Mouse (Mus musculus): Measurements from ENCODE around the gene Sh3bgrl. TPM values are rescaled to one million over a fixed set of nuclear protein-coding genes. Genes with fewer than 3 reads are reported as not detected.
"Not testable (repeated sequence)": the region's sequence is repeated elsewhere in the genome, so short reads cannot be mapped to it uniquely, and the experiment has no call there.

Sh3bgrl gene
- polyA plus RNA-seq (2014; fragmentation: Nextera tagmentation; extraction: Ambion mirVana) = 88.5 and 102 TPM in 2 replicates

- peak; percentile 98 for ATAC-seq (ENCODE audit: low read depth)
- no peaks in the 10 kb centered on the region for H3K4me1 ChIP-seq (ENCODE audit: control insufficient read depth, insufficient read depth, low read length)
These were observed at the start of gene Sh3bgrl for GRCm38 (mm10) chrX:109095245-109096242. Gene Sh3bgrl, plus strand, starts transcription at chrX:109095365.

DNA sequence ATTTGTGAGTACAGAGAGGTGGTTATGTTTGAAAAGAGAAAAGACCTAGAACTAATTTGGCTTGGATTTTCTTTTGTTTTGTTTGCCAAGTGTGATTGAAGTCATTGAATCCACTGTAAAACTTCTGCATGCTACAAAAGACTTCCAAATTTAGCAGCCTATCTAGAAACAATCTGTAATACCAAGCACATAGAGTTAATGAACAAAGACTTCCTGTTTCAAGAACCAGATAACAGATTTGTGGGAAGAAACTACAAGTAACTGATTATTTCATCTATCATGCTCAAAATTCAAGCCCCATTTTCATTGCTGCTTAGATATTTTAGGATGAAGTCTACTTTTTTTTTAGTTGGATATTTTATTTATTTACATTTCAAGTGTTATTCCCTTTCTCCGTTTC, 47.4 kb upstream of the Sh3bgrl start:
- Histone ChIP-seq H3K4me2 (ENCODE audit: low read depth, low read length) (no peak overlapping the region), H3K9me3 (ENCODE audit: control insufficient read depth, low read length) (no peaks in the 10 kb centered on the region), H3K4me1 (ENCODE audit: control insufficient read depth, insufficient read depth, low read length) (no peaks in the 10 kb centered on the region), H3K27me3 (replicated peaks; ENCODE audit: control insufficient read depth, insufficient read depth, low read length) (no peaks in the 10 kb centered on the region), H3K9ac (ENCODE audit: low read depth, low read length) (no peak overlapping the region), H3K27ac (replicated peaks; ENCODE audit: low read depth, low read length) (no peak overlapping the region), H3K4me3 (ENCODE audit: low read depth, low read length) (no peak overlapping the region), H3K36me3 (ENCODE audit: control insufficient read depth, insufficient read depth, low read length) (no peaks in the 10 kb centered on the region)
- no peak for DNase-seq (ENCODE audit: low spot score)
- whole genome bisulfite sequencing = 58% methylated on average over 1 of the region's 1 CpGs
- ATAC-seq (ENCODE audit: low read depth) = no peak

More at GRCm38 (mm10) chrX:109095245-109096242, at the start of gene Sh3bgrl:
- DNase-seq (ENCODE audit: low spot score) = peak; percentile 95
- 18% methylated on average over 26 of the region's 26 CpGs for WGBS
- H3K27me3 ChIP-seq (replicated peaks; ENCODE audit: control insufficient read depth, insufficient read depth, low read length) = no peaks in the 10 kb centered on the region
- no peaks in the 10 kb centered on the region for H3K36me3 ChIP-seq (ENCODE audit: control insufficient read depth, insufficient read depth, low read length)
- H3K4me3 ChIP-seq (ENCODE audit: low read depth, low read length) = peak within 1 kb of the TSS; percentile 52
- no peaks in the 10 kb centered on the region for H3K9me3 ChIP-seq (ENCODE audit: control insufficient read depth, low read length)
- H3K4me2 ChIP-seq (ENCODE audit: low read depth, low read length) = peak within 1 kb of the TSS; percentile 57
- peak within 1 kb of the TSS; percentile 66 for H3K9ac ChIP-seq (ENCODE audit: low read depth, low read length)
- H3K27ac ChIP-seq (replicated peaks; ENCODE audit: low read depth, low read length) = peak within 1 kb of the TSS; percentile 90

DNA sequence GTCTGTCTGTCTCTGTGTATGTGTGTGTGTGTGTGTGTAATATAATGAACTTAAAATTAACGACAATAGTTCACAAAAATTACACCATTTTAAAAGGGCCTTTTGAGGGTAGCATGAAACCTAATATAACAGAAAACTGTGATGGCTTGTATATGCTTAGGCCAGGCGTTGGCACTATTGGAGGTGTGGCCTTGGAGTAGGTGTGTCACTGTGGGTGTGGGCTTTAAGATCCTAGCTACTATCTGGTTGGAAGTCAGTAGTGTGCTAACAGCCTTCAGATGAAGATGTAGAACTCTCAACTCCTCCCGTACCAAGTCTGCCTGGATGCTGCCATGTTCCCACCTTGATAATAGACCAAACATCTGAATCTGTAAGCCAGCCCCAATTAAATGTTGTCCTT, 23.4 kb upstream of the Sh3bgrl start:
- H3K27ac ChIP-seq (replicated peaks; ENCODE audit: low read depth, low read length) = no peak overlapping the region
- 78% methylated on average over 3 of the region's 3 CpGs for WGBS
- no peak for DNase-seq (ENCODE audit: low spot score)

GRCm38 (mm10) chrX:109075716-109076115, 19.4 kb upstream of the Sh3bgrl start:
- H3K4me1 ChIP-seq (ENCODE audit: control insufficient read depth, insufficient read depth, low read length) = no peaks in the 10 kb centered on the region
- H3K27ac ChIP-seq (replicated peaks; ENCODE audit: low read depth, low read length) = no peak overlapping the region
- no peaks in the 10 kb centered on the region for H3K27me3 ChIP-seq (replicated peaks; ENCODE audit: control insufficient read depth, insufficient read depth, low read length)
- DNase-seq (ENCODE audit: low spot score) (no peak), ATAC-seq (ENCODE audit: low read depth) (no peak)
- no peaks in the 10 kb centered on the region for H3K9me3 ChIP-seq (ENCODE audit: control insufficient read depth, low read length)
- H3K36me3 ChIP-seq (ENCODE audit: control insufficient read depth, insufficient read depth, low read length) = no peaks in the 10 kb centered on the region
- no peak overlapping the region for H3K9ac ChIP-seq (ENCODE audit: low read depth, low read length)
- H3K4me3 ChIP-seq (ENCODE audit: low read depth, low read length) = no peak overlapping the region
- WGBS = 36% methylated on average over 1 of the region's 1 CpGs
- no peak overlapping the region for H3K4me2 ChIP-seq (ENCODE audit: low read depth, low read length)

More for the DNA sequence above, 23.4 kb upstream of the Sh3bgrl start:
- no peak overlapping the region for H3K4me2 ChIP-seq (ENCODE audit: low read depth, low read length)
- no peak overlapping the region for H3K9ac ChIP-seq (ENCODE audit: low read depth, low read length)
- H3K9me3 ChIP-seq (ENCODE audit: control insufficient read depth, low read length) = no peaks in the 10 kb centered on the region
- H3K4me1 ChIP-seq (ENCODE audit: control insufficient read depth, insufficient read depth, low read length) = no peaks in the 10 kb centered on the region
- no peak for ATAC-seq (ENCODE audit: low read depth)
- no peaks in the 10 kb centered on the region for H3K27me3 ChIP-seq (replicated peaks; ENCODE audit: control insufficient read depth, insufficient read depth, low read length)
- H3K4me3 ChIP-seq (ENCODE audit: low read depth, low read length) = no peak overlapping the region
- H3K36me3 ChIP-seq (ENCODE audit: control insufficient read depth, insufficient read depth, low read length) = no peaks in the 10 kb centered on the region

- Histone ChIP-seq H3K9ac (ENCODE audit: low read depth, low read length) (no peak overlapping the region), H3K4me1 (ENCODE audit: control insufficient read depth, insufficient read depth, low read length) (no peaks in the 10 kb centered on the region), H3K4me3 (ENCODE audit: low read depth, low read length) (no peak overlapping the region), H3K4me2 (ENCODE audit: low read depth, low read length) (no peak overlapping the region), H3K27ac (replicated peaks; ENCODE audit: low read depth, low read length) (no peak overlapping the region), H3K27me3 (replicated peaks; ENCODE audit: control insufficient read depth, insufficient read depth, low read length) (no peaks in the 10 kb centered on the region), H3K36me3 (ENCODE audit: control insufficient read depth, insufficient read depth, low read length) (no peaks in the 10 kb centered on the region), H3K9me3 (ENCODE audit: control insufficient read depth, low read length) (no peaks in the 10 kb centered on the region)
- 20% methylated on average over 3 of the region's 3 CpGs for WGBS
- DNase-seq (ENCODE audit: low spot score) (peak; percentile 32), ATAC-seq (ENCODE audit: low read depth) (no peak)
These were observed 18.8 kb upstream of the Sh3bgrl start for GRCm38 (mm10) chrX:109076355-109076754.

DNA sequence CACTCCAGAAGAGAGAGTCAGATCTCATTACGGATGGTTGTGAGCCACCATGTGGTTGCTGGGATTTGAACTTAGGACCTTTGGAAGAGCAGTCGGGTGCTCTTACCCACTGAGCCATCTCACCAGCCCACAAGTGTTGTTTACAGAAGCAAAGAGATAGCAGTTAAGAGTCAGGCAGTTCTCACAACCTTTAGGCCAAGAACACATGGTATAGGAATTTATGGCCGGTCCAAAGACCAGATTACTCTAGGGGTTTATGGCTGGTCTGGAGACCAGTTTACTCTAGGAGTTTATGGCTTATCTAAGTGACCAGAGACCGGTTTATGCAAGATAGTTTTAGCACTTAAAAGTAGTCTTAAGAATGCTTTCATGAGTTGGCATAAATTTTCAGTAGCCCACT, 15.8 kb upstream of the Sh3bgrl start:
- ATAC-seq (ENCODE audit: low read depth); H3K27ac ChIP-seq (replicated peaks; ENCODE audit: low read depth, low read length); H3K9ac ChIP-seq (ENCODE audit: low read depth, low read length); H3K4me3 ChIP-seq (ENCODE audit: low read depth, low read length); H3K36me3 ChIP-seq (ENCODE audit: control insufficient read depth, insufficient read depth, low read length); H3K27me3 ChIP-seq (replicated peaks; ENCODE audit: control insufficient read depth, insufficient read depth, low read length); H3K4me1 ChIP-seq (ENCODE audit: control insufficient read depth, insufficient read depth, low read length); H3K4me2 ChIP-seq (ENCODE audit: low read depth, low read length); H3K9me3 ChIP-seq (ENCODE audit: control insufficient read depth, low read length); DNase-seq (ENCODE audit: low spot score): not testable (repeated sequence)
- WGBS = 74% methylated on average over 3 of the region's 4 CpGs

- Histone ChIP-seq H3K4me3 (ENCODE audit: low read depth, low read length) (no peak overlapping the region), H3K27ac (replicated peaks; ENCODE audit: low read depth, low read length) (no peak overlapping the region), H3K9me3 (ENCODE audit: control insufficient read depth, low read length) (no peaks in the 10 kb centered on the region), H3K27me3 (replicated peaks; ENCODE audit: control insufficient read depth, insufficient read depth, low read length) (no peaks in the 10 kb centered on the region), H3K4me1 (ENCODE audit: control insufficient read depth, insufficient read depth, low read length) (no peaks in the 10 kb centered on the region), H3K9ac (ENCODE audit: low read depth, low read length) (no peak overlapping the region), H3K36me3 (ENCODE audit: control insufficient read depth, insufficient read depth, low read length) (no peaks in the 10 kb centered on the region), H3K4me2 (ENCODE audit: low read depth, low read length) (no peak overlapping the region)
- DNase-seq (ENCODE audit: low spot score) = no peak
- ATAC-seq (ENCODE audit: low read depth) = no peak
These were observed 8.1 kb upstream of the Sh3bgrl start for GRCm38 (mm10) chrX:109087073-109087472.

GRCm38 (mm10) chrX:109094800-109095199, 365 bp upstream of the Sh3bgrl start:
- Histone ChIP-seq H3K9me3 (ENCODE audit: control insufficient read depth, low read length) (no peaks in the 10 kb centered on the region), H3K4me1 (ENCODE audit: control insufficient read depth, insufficient read depth, low read length) (no peaks in the 10 kb centered on the region), H3K4me3 (ENCODE audit: low read depth, low read length) (peak overlapping the region; percentile 52), H3K4me2 (ENCODE audit: low read depth, low read length) (peak overlapping the region; percentile 57), H3K27ac (replicated peaks; ENCODE audit: low read depth, low read length) (peak overlapping the region; percentile 90), H3K27me3 (replicated peaks; ENCODE audit: control insufficient read depth, insufficient read depth, low read length) (no peaks in the 10 kb centered on the region), H3K9ac (ENCODE audit: low read depth, low read length) (peak overlapping the region; percentile 66), H3K36me3 (ENCODE audit: control insufficient read depth, insufficient read depth, low read length) (no peaks in the 10 kb centered on the region)
- peak; percentile 31 for DNase-seq (ENCODE audit: low spot score)
- whole genome bisulfite sequencing = 16% methylated on average over 4 of the region's 4 CpGs
- 0 out of 2 replicates have a peak, but pooled peaks have one; percentile 7 for ATAC-seq (ENCODE audit: low read depth)

All from embryonic facial prominence, embryonic 14.5 days (tissue).